Mouse (Mus musculus) midbrain, embryonic 11.5 days (tissue): ENCODE measurements at regions not wholly inside any gene's neighbourhood (a gene's known extent, or its start where the extent isn't known, plus 50 kb on each side); places are given as distances from the start of the nearest gene placed in this dataset.

ENCODE experiments used
- ATAC-seq: fragments of 200-750 bp; cut with Nextera tagmentation; 2 replicates; pipeline ENCODE4 v1.8.0; 2017; ENCODE audit warnings: moderate TSS enrichment, moderate library complexity; ENCODE audit not compliant: low FRiP score
- DNase-seq: peaks from one replicate; pipeline ENCODE4 v3.0.0; 2015; ENCODE audit warnings: low spot score; ENCODE audit errors: missing footprints
- H3K27ac ChIP-seq: fragments of 300-500 bp; sonication (generic); 2 replicates; pipeline ENCODE4 v1.5.1; 2014; ENCODE audit warnings: low read depth, low read length
- H3K27me3 ChIP-seq: fragments of 300-500 bp; sonication (generic); 2 replicates; pipeline ENCODE4 v1.6.1; 2014; ENCODE audit warnings: mild to moderate bottlenecking, low read length, moderate library complexity, mixed read lengths; ENCODE audit not compliant: control insufficient read depth, insufficient read depth
- H3K36me3 ChIP-seq: fragments of 300-500 bp; sonication (generic); 2 replicates; pipeline ENCODE4 v1.6.1; 2014; ENCODE audit warnings: mild to moderate bottlenecking, low read length, moderate library complexity, mixed read lengths; ENCODE audit not compliant: control insufficient read depth, insufficient read depth
- H3K4me1 ChIP-seq: fragments of 300-500 bp; sonication (generic); 2 replicates; pipeline ENCODE4 v1.6.1; 2014; ENCODE audit warnings: low read length; ENCODE audit not compliant: control insufficient read depth, insufficient read depth
- H3K4me2 ChIP-seq: fragments of 300-500 bp; sonication (generic); 2 replicates; pipeline ENCODE4 v1.6.1; 2014; ENCODE audit warnings: mild to moderate bottlenecking, moderate library complexity
- H3K4me3 ChIP-seq: fragments of 300-500 bp; sonication (generic); 2 replicates; pipeline ENCODE4 v1.5.1; 2014; ENCODE audit warnings: low read depth, low read length
- H3K9ac ChIP-seq: fragments of 300-500 bp; sonication (generic); 2 replicates; pipeline ENCODE4 v1.6.1; 2014; ENCODE audit warnings: low read length
- H3K9me3 ChIP-seq: fragments of 300-500 bp; sonication (generic); 2 replicates; pipeline ENCODE4 v1.6.1; 2016; ENCODE audit warnings: low read length; ENCODE audit not compliant: control insufficient read depth
- WGBS: fragments of 180-500 bp; shearing (Covaris S2); extraction: QIAGEN DNeasy Blood & Tissue Kit; methylation state at CpG from one replicate; pipeline ENCODE4 v1.1.7; 2014; 5-methylcytosine and 5-hydroxymethylcytosine counted together

GRCm38 (mm10) chr17:50375465-50375864 is 82.0 kb upstream of the Dazl start:
- DNase-seq (no peak), ATAC-seq (no peak)
- H3K4me1 ChIP-seq: no peaks in the 10 kb centered on the region
- H3K27me3 ChIP-seq: no peaks in the 10 kb centered on the region
- H3K36me3 ChIP-seq: no peaks in the 10 kb centered on the region
- no peak overlapping the region for H3K4me2 ChIP-seq
- H3K27ac ChIP-seq: no peak overlapping the region
- H3K4me3 ChIP-seq: no peak overlapping the region
- H3K9ac ChIP-seq: no peak overlapping the region
- 91% methylated on average over 3 of the region's 3 CpGs for WGBS
- no peaks in the 10 kb centered on the region for H3K9me3 ChIP-seq

- Histone ChIP-seq H3K9ac (no peak overlapping the region), H3K27me3 (no peaks in the 10 kb centered on the region), H3K4me3 (no peak overlapping the region), H3K9me3 (no peaks in the 10 kb centered on the region), H3K36me3 (no peaks in the 10 kb centered on the region), H3K27ac (no peak overlapping the region), H3K4me1 (no peaks in the 10 kb centered on the region), H3K4me2 (no peak overlapping the region)
- 95% methylated on average over 8 of the region's 8 CpGs for WGBS
- ATAC-seq: no peak
- DNase-seq: no peak
Measured at GRCm38 (mm10) chr17:50376708-50377107, 83.3 kb upstream of the Dazl start.

GRCm38 (mm10) chr17:50378141-50378727 is 84.8 kb upstream of the Dazl start:
- no peak overlapping the region for H3K9ac ChIP-seq
- H3K4me2 ChIP-seq: no peak overlapping the region
- ATAC-seq (no peak), DNase-seq (no peak)
- no peaks in the 10 kb centered on the region for H3K9me3 ChIP-seq
- no peak overlapping the region for H3K27ac ChIP-seq
- no peaks in the 10 kb centered on the region for H3K4me1 ChIP-seq
- H3K27me3 ChIP-seq: no peaks in the 10 kb centered on the region
- H3K4me3 ChIP-seq: no peak overlapping the region
- 89% methylated on average over 3 of the region's 3 CpGs for WGBS
- H3K36me3 ChIP-seq: no peaks in the 10 kb centered on the region

DNA sequence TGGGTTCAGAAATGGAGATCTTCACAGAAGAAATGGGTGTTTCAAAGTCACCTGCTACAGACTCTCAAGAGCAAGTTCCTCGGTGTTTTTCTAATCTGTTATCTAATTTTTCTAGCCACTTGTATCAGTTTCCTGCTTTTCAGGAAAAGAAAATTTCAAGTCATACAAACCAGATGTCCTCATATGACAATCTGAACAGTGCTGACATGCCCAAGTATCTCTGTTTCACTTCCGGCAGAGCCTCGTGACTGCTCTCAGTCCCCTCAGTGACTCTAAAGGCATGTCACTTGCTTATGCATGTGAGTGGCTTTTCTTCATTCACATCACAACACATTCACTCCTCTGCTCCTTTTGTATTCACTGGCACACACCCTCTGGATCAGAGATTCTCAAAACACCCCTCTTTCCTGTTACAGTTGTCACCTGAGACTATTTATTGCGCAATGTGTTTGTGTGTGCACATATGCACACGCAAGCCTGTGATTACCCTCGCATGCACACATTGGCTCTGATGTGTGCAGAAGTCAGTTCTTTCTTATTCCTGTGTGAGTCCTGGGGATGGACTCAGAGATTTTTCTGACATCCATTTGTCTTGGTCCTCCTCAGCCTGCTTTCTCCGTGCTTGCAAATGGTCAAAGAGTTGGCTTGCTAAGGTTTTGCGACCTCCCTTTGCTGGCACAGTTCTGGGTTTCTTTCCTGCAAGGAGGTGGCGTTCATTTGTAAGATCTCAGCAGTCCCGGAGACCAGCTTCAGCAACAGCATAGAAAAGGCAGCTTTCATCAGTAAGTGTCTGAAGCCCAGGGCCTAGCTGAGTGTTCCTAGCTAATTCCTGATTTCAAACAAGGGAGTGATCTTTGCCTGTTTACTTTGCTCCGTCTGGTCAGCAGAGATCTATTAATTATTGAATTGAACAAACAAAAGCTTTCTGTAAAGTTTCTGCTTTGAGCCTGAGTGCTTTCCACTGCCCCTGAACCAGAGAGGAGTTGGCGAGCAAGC is 95.6 kb upstream of the Dazl start:
- H3K9me3 ChIP-seq: no peaks in the 10 kb centered on the region
- H3K9ac ChIP-seq: no peak overlapping the region
- no peak overlapping the region for H3K4me2 ChIP-seq
- no peak for DNase-seq
- WGBS: 89% methylated on average over 12 of the region's 12 CpGs
- ATAC-seq: no peak
- no peaks in the 10 kb centered on the region for H3K36me3 ChIP-seq
- H3K4me1 ChIP-seq: no peaks in the 10 kb centered on the region
- no peaks in the 10 kb centered on the region for H3K27me3 ChIP-seq
- H3K4me3 ChIP-seq: no peak overlapping the region
- no peak overlapping the region for H3K27ac ChIP-seq

DNA sequence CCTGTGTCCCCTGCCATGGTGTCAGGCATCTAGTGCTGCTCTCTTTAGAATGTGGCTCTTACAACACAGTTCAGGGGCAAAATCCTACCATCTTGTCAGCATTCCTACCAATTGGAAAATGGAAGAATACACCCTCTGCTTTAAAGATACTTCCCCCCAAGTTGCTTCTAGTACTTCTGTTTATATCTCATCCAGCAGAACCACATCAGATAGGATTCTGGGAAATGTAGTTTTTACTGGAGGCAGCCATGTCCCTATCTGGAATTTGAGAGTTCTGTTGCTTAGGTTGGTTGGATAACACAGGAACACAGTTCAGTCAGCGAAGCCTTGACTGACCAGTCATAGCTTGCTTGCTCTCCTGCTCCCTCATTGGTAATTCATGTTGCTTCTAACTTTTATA is 96.7 kb upstream of the Dazl start:
- Histone ChIP-seq H3K9me3 (no peaks in the 10 kb centered on the region), H3K36me3 (no peaks in the 10 kb centered on the region), H3K27me3 (no peaks in the 10 kb centered on the region), H3K4me1 (no peaks in the 10 kb centered on the region), H3K9ac (no peak overlapping the region), H3K27ac (no peak overlapping the region), H3K4me3 (no peak overlapping the region), H3K4me2 (no peak overlapping the region)
- DNase-seq (no peak), ATAC-seq (no peak)
- 78% methylated on average over 1 of the region's 1 CpGs for WGBS

- Histone ChIP-seq H3K27me3 (no peaks in the 10 kb centered on the region), H3K9ac (no peak overlapping the region), H3K9me3 (no peaks in the 10 kb centered on the region), H3K4me2 (no peak overlapping the region), H3K36me3 (no peaks in the 10 kb centered on the region), H3K4me3 (no peak overlapping the region), H3K4me1 (no peaks in the 10 kb centered on the region), H3K27ac (no peak overlapping the region)
- WGBS: 84% methylated on average over 4 of the region's 4 CpGs
- no peak for DNase-seq
- ATAC-seq: no peak
Measured at GRCm38 (mm10) chr17:50391207-50391606, 97.8 kb upstream of the Dazl start.

- ATAC-seq: no peak
- no peak overlapping the region for H3K4me3 ChIP-seq
- no peaks in the 10 kb centered on the region for H3K36me3 ChIP-seq
- H3K4me2 ChIP-seq: no peak overlapping the region
- no peaks in the 10 kb centered on the region for H3K27me3 ChIP-seq
- 93% methylated on average over 11 of the region's 11 CpGs for WGBS
- H3K4me1 ChIP-seq: no peaks in the 10 kb centered on the region
- no peak overlapping the region for H3K27ac ChIP-seq
- no peak for DNase-seq
- no peaks in the 10 kb centered on the region for H3K9me3 ChIP-seq
- no peak overlapping the region for H3K9ac ChIP-seq
Measured at GRCm38 (mm10) chr17:50391996-50392395, 98.6 kb upstream of the Dazl start.

DNA sequence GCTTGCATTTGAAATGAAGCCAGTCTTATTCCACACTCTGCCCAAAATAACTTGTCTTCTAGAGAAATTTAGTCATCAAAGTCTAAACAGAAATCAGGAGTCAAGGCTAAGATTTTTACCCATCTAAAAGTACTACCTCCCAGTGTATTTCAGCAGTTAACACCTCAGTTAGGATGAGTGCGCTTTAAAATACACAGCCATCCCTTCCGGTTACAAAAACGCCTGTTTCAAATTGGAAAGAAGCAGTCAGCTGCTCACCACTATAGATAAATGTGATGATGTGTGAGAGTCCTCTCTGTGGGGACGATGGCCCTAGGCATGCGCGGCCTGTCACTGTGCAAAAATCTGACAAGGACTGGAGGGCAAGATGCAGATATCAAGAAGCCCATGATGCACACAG is 99.0 kb upstream of the Dazl start:
- ATAC-seq (no peak), DNase-seq (no peak)
- no peak overlapping the region for H3K4me2 ChIP-seq
- 92% methylated on average over 6 of the region's 6 CpGs for WGBS
- H3K9ac ChIP-seq: no peak overlapping the region
- no peaks in the 10 kb centered on the region for H3K27me3 ChIP-seq
- no peaks in the 10 kb centered on the region for H3K4me1 ChIP-seq
- no peaks in the 10 kb centered on the region for H3K9me3 ChIP-seq
- no peak overlapping the region for H3K4me3 ChIP-seq
- H3K27ac ChIP-seq: no peak overlapping the region
- no peaks in the 10 kb centered on the region for H3K36me3 ChIP-seq

DNA sequence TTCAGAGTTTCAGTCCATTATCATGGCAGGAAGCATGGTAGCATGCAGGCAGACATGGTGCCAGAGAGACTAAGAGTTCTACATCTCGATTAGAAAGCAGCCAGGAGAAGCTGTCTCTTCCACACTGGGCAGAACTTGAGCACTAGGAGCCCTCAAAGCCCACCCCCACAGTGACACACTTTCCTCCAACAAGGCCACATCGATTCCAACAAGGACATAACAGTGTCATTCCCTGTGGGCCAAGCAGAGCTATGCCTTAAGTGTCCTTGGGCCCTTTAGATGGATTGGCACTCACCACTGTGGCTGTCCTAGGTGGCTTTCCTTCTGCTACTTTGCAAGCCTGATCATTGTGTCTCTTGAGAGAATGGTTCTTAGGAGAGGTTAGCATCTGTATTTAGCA is 99.5 kb upstream of the Dazl start:
- H3K9me3 ChIP-seq: no peaks in the 10 kb centered on the region
- H3K9ac ChIP-seq: no peak overlapping the region
- no peak overlapping the region for H3K27ac ChIP-seq
- no peaks in the 10 kb centered on the region for H3K27me3 ChIP-seq
- no peak for DNase-seq
- no peak overlapping the region for H3K4me2 ChIP-seq
- WGBS: 75% methylated on average over 2 of the region's 2 CpGs
- no peak for ATAC-seq
- H3K4me1 ChIP-seq: no peaks in the 10 kb centered on the region
- H3K4me3 ChIP-seq: no peak overlapping the region
- H3K36me3 ChIP-seq: no peaks in the 10 kb centered on the region
